Mouse (Mus musculus) limb, embryonic 15.5 days (tissue): ENCODE data around the gene Nyap1. TPM values are rescaled to one million over a fixed set of nuclear protein-coding genes. Genes with fewer than 3 reads are reported as not detected.

Experiments
- ATAC-seq: fragments of 200-750 bp; cut with Nextera tagmentation; 2 replicates; pipeline ENCODE4 v1.8.0; 2017; ENCODE audit warnings: low read depth, moderate TSS enrichment; ENCODE audit not compliant: insufficient number of reproducible peaks, low FRiP score, low TSS enrichment
- H3K27ac ChIP-seq: fragments of 300-500 bp; sonication (generic); 2 replicates; pipeline ENCODE4 v1.5.1; 2015; ENCODE audit warnings: moderate library complexity, mild to moderate bottlenecking, inconsistent platforms
- H3K27me3 ChIP-seq: fragments of 300-500 bp; sonication (generic); 2 replicates; pipeline ENCODE4 v1.6.1; 2015; ENCODE audit warnings: inconsistent platforms
- H3K36me3 ChIP-seq: fragments of 300-500 bp; sonication (generic); 2 replicates; pipeline ENCODE4 v1.6.1; 2015; ENCODE audit warnings: inconsistent platforms
- H3K4me1 ChIP-seq: fragments of 300-500 bp; sonication (generic); 2 replicates; pipeline ENCODE4 v1.6.1; 2015; ENCODE audit warnings: inconsistent platforms
- H3K4me2 ChIP-seq: fragments of 300-500 bp; sonication (generic); 2 replicates; pipeline ENCODE4 v1.6.1; 2015; ENCODE audit warnings: mild to moderate bottlenecking, inconsistent platforms
- H3K4me3 ChIP-seq: fragments of 300-500 bp; sonication (generic); 2 replicates; pipeline ENCODE4 v1.5.1; 2015; ENCODE audit warnings: mild to moderate bottlenecking, inconsistent platforms
- H3K9ac ChIP-seq: fragments of 300-500 bp; sonication (generic); 2 replicates; pipeline ENCODE4 v1.6.1; 2015; ENCODE audit warnings: inconsistent platforms
- H3K9me3 ChIP-seq: fragments of 300-500 bp; sonication (generic); 2 replicates; pipeline ENCODE4 v1.6.1; 2016; ENCODE audit warnings: inconsistent platforms
- WGBS: fragments of 180-500 bp; shearing (Covaris S2); methylation state at CpG from one replicate; pipeline ENCODE4 v1.1.7; 2015; 5-methylcytosine and 5-hydroxymethylcytosine counted together
- polyA plus RNA-seq: library from polyadenylated mRNA; unstranded; fragments of >200 nt; fragmentation: Nextera tagmentation; extraction: Ambion mirVana; gene quantifications from 2 replicates; pipeline ENCODE4 v1.2.1, GENCODE M21; 2015

The Nyap1 gene
- polyA plus RNA-seq, 1 experiment from 2014 or later, result 3.5 TPM

DNA sequence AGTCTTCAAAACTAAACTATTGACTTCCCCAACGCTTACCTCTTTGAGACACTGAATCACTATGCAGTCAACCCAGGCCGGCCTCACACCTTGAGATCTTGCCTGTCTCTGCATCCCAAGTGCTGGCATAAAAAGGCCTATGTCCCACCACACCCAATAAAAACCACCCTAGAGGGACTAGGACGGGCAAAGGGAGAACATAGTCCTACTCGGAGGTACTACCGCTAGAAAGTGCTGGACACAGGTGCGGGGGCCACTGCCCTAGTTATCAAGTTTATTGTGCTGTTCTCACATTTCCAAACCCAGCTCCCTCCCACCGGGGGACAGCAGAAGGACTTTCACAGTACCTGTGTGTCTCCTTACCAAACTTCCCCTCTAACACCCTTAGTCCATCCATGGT, 40.3 kb upstream of the Nyap1 start:
- no peak for ATAC-seq
- Histone ChIP-seq H3K4me1 (peaks cover 50% of the 10 kb centered on the region), H3K4me2 (no peak overlapping the region), H3K9ac (no peak overlapping the region), H3K36me3 (peaks cover 43% of the 10 kb centered on the region), H3K27ac (no peak overlapping the region), H3K9me3 (no peaks in the 10 kb centered on the region), H3K4me3 (no peak overlapping the region), H3K27me3 (no peaks in the 10 kb centered on the region)
- WGBS, result 88% methylated on average over 7 of the region's 7 CpGs

- 0 out of 2 replicates have a peak, but pooled peaks have one; percentile 7 for ATAC-seq
- Histone ChIP-seq H3K27ac (peak overlapping the region; percentile 92), H3K4me1 (peaks cover 50% of the 10 kb centered on the region), H3K4me2 (peak overlapping the region; percentile 91), H3K27me3 (no peaks in the 10 kb centered on the region), H3K9ac (peak overlapping the region; percentile 95), H3K4me3 (peak overlapping the region; percentile 99), H3K36me3 (peaks cover 37% of the 10 kb centered on the region), H3K9me3 (no peaks in the 10 kb centered on the region)
- WGBS, result under 1% methylated on average over 81 of the region's 83 CpGs
These were observed 37.9 kb upstream of the Nyap1 start for GRCm38 (mm10) chr5:137779053-137779933.

DNA sequence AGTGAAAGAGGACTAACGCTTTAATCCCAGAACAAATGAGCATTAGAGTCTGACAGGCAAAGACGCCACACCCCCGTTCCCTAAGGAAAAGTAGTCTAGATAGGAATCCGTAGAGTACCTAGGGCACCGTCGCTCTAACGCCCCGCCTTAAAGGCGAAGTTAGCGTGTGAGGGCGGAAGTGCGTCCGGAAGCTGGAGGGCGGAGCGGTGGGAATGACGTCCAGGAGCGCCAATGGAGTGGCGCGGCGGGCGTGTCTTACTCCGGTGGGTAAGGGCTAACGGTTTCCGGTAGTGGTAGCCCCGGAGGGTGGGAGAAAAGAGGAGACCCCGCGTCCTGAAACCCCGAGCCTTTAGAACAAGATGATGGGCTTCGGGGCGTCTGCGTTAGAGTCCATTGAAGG, 37.2 kb upstream of the Nyap1 start, which contains the start of gene Ppp1r35:
TSS of gene Ppp1r35 (plus strand) at position 215 of the 400 bp plus-strand sequence.
- peak; percentile 88 for ATAC-seq
- H3K4me2 ChIP-seq, result peak within 1 kb of the TSS; percentile 91
- H3K9ac ChIP-seq, result peak within 1 kb of the TSS; percentile 95
- no peaks in the 10 kb centered on the region for H3K27me3 ChIP-seq
- H3K9me3 ChIP-seq, result no peaks in the 10 kb centered on the region
- H3K36me3 ChIP-seq, result peaks cover 35% of the 10 kb centered on the region
- peak within 1 kb of the TSS; percentile 92 for H3K27ac ChIP-seq
- under 1% methylated on average over 31 of the region's 31 CpGs for WGBS
- H3K4me1 ChIP-seq, result peaks cover 43% of the 10 kb centered on the region
- H3K4me3 ChIP-seq, result peak within 1 kb of the TSS; percentile 99

DNA sequence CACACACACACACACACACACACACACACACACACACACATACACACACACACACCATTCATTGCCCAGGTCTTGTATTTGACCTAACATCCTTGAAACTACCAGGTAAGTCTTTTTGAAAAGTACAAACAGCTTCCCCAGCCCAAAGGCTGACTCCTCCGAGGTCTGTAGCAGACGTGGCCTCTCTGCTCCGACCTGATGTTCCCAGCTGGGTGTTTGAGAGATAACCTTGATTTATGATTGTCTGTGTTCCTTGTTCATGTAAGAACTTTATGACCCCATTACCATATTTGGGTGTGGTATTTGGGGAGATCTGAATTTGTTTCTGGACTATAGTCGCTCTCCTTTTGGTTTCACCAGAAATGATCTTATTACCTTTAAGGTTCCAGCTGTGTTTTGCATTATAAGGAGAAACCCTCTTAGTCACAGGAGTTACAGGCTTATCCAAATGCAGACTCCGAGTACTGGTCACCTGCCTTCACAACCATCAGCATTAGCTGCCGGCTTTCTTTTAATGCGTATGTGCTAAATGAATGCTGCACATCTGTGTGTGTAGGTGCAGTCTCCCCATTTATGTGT, 35.9 kb upstream of the Nyap1 start:
- Histone ChIP-seq H3K4me2 (no peak overlapping the region), H3K4me1 (peaks cover 34% of the 10 kb centered on the region), H3K27me3 (no peaks in the 10 kb centered on the region), H3K36me3 (peaks cover 22% of the 10 kb centered on the region), H3K4me3 (no peak overlapping the region), H3K9ac (no peak overlapping the region), H3K27ac (peak overlapping the region; percentile 44), H3K9me3 (no peaks in the 10 kb centered on the region)
- WGBS, result 61% methylated on average over 7 of the region's 7 CpGs
- ATAC-seq, result no peak

- Histone ChIP-seq H3K27ac (peak overlapping the region; percentile 74), H3K36me3 (peaks cover 14% of the 10 kb centered on the region), H3K9ac (no peak overlapping the region), H3K4me1 (peaks cover 34% of the 10 kb centered on the region), H3K27me3 (no peaks in the 10 kb centered on the region), H3K4me2 (peak overlapping the region; percentile 20; the same call in 1 of the 2 replicates), H3K9me3 (no peaks in the 10 kb centered on the region), H3K4me3 (no peak overlapping the region)
- ATAC-seq, result peak; percentile 35; the same call in 1 of the 2 replicates
- WGBS, result 14% methylated on average over 5 of the region's 5 CpGs
These were observed 35.1 kb upstream of the Nyap1 start for GRCm38 (mm10) chr5:137776408-137776918.

DNA sequence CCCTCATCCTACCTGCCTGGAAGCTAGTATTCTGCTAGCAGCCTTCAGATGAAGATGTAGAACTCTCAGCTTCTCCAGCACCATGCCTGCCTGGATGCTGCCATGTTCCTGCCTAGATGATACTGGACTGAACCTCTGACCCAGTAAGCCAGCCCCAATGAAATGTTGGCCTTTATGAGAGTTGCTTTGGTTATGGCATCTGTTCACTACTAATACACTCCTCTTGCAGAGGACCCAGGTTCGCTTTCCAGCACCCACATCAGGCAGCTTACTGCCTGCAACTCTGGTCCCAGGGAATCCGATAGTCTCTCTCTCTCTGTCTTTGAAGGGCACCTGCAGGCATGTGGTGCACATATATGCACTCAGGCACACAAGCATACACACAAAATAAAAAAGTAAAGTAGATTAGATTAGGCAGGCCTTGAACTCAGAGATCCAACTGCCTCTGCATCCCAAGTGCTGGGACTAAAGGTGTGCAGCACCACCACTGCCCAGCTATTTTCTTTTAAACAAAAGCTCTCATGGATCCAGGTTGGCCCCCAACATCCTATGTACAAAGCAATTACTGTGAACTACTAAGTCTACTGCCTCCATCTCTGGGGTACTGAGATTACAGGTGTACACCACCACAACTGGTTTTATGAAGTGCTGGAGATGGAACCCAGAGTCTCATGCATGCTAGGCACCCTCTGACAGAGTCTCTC, 34.3 kb upstream of the Nyap1 start:
- H3K27ac ChIP-seq, result peak overlapping the region; percentile 74
- 88% methylated on average over 2 of the region's 2 CpGs for WGBS
- H3K36me3 ChIP-seq, result peaks cover 6% of the 10 kb centered on the region; the same call in 1 of the 2 replicates
- no peak overlapping the region for H3K4me3 ChIP-seq
- H3K9ac ChIP-seq, result no peak overlapping the region
- H3K9me3 ChIP-seq, result no peaks in the 10 kb centered on the region
- H3K4me1 ChIP-seq, result peaks cover 34% of the 10 kb centered on the region
- no peak for ATAC-seq
- H3K27me3 ChIP-seq, result no peaks in the 10 kb centered on the region
- no peak overlapping the region for H3K4me2 ChIP-seq

DNA sequence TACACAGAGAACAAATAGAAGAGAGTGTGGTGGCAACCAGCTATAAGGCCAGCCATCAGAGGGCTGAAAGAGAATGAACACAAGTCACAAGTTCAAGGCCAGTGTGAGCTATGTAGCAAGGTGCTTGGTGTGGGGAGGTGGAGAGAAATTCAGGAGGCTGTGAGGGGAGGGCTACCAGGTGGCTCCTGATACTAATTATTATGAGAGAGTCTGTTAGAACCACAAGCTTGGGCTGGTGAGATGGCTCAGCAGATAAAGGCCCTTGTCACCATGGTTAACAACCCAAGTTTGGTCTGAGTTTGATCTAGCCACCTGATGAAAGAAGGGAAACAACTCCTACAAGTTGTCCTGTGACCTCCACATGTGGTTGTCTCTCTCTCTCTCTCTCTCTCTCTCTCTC, 31.3 kb upstream of the Nyap1 start:
- Histone ChIP-seq H3K27me3 (no peaks in the 10 kb centered on the region), H3K9ac (no peak overlapping the region), H3K4me3 (no peak overlapping the region), H3K4me1 (peaks cover 18% of the 10 kb centered on the region), H3K9me3 (no peaks in the 10 kb centered on the region), H3K4me2 (no peak overlapping the region), H3K36me3 (no peaks in the 10 kb centered on the region), H3K27ac (no peak overlapping the region)
- no peak for ATAC-seq

DNA sequence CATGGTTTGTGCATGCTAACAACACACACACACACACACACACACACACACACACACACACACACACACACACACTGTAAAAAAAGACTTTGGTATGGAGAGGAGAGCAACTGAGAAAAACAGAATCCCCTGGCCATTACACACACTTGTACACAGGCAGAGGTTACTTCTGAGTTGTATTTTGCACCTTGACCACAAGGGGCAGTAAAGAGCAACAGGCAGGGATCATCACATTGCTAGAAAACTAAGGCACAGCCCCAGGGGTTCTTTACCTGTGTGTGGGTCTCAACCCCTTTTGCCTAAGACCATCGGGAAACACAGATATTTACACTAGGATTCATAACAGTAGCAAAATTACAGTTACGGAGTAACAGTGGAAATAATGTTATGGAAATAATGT, 29.3 kb upstream of the Nyap1 start:
- Histone ChIP-seq H3K27ac (no peak overlapping the region), H3K9me3 (no peaks in the 10 kb centered on the region), H3K4me2 (no peak overlapping the region), H3K4me1 (peaks cover 2% of the 10 kb centered on the region), H3K27me3 (no peaks in the 10 kb centered on the region), H3K4me3 (no peak overlapping the region), H3K36me3 (no peaks in the 10 kb centered on the region), H3K9ac (no peak overlapping the region)
- no peak for ATAC-seq
- WGBS, result 33% methylated on average over 2 of the region's 2 CpGs

- no peak for ATAC-seq
- Histone ChIP-seq H3K27me3 (no peaks in the 10 kb centered on the region), H3K4me2 (no peak overlapping the region), H3K36me3 (no peaks in the 10 kb centered on the region), H3K27ac (no peak overlapping the region), H3K4me1 (no peaks in the 10 kb centered on the region), H3K9ac (no peak overlapping the region), H3K4me3 (no peak overlapping the region), H3K9me3 (no peaks in the 10 kb centered on the region)
- 79% methylated on average over 1 of the region's 1 CpGs for WGBS
These were observed 27.1 kb upstream of the Nyap1 start for GRCm38 (mm10) chr5:137768475-137768874.

DNA sequence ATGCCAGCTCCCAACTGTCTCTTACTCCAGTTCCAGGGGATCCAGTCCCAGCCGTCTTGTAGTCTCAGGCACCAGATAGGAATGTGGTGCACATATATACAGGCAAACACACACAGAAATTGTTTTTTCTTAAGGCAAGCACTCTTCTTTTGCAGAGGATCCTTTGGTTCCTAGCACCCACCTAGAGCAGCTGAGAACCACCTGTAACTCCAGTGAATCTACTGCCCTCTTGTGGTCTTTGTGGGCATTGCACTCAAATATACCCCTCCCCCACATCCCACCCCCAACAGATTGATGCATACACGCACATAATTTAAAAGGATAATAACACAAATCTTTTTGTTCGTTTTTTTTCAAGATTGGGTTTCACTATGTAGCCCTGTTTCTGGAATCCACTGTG, 24.9 kb upstream of the Nyap1 start:
- ATAC-seq, result no peak
- H3K27ac ChIP-seq, result no peak overlapping the region
- no peaks in the 10 kb centered on the region for H3K4me1 ChIP-seq
- H3K9me3 ChIP-seq, result no peaks in the 10 kb centered on the region
- no peak overlapping the region for H3K4me2 ChIP-seq
- no peak overlapping the region for H3K9ac ChIP-seq
- H3K36me3 ChIP-seq, result no peaks in the 10 kb centered on the region
- no peak overlapping the region for H3K4me3 ChIP-seq
- H3K27me3 ChIP-seq, result no peaks in the 10 kb centered on the region
- WGBS, result 56% methylated on average over 3 of the region's 3 CpGs

- WGBS, result 63% methylated on average over 9 of the region's 9 CpGs
- no peak for ATAC-seq
These were observed 23.4 kb upstream of the Nyap1 start for GRCm38 (mm10) chr5:137764609-137765340.

More at GRCm38 (mm10) chr5:137764609-137765340, 23.4 kb upstream of the Nyap1 start:
- Histone ChIP-seq H3K4me1 (peaks cover 9% of the 10 kb centered on the region; the same call in 1 of the 2 replicates), H3K4me3 (no peak overlapping the region), H3K36me3 (peaks cover 2% of the 10 kb centered on the region; the same call in 1 of the 2 replicates), H3K27ac (no peak overlapping the region), H3K4me2 (no peak overlapping the region), H3K9me3 (no peaks in the 10 kb centered on the region), H3K9ac (no peak overlapping the region), H3K27me3 (no peaks in the 10 kb centered on the region)
